Mouse (Mus musculus): ENCODE measurements around the gene Morc2b. TPM values are rescaled to one million over a fixed set of nuclear protein-coding genes. Genes with fewer than 3 reads are reported as not detected.
A peak's percentile ranks its signal among the peaks of the same experiment; 100 is the strongest.
"Not testable (repeated sequence)": the region's sequence is repeated elsewhere in the genome, so short reads cannot be mapped to it uniquely, and the experiment has no call there.

The Morc2b gene
- total RNA-seq (2021) (not detected), polyA plus RNA-seq (2012; rRNA removed) (not detected in 2 replicates)
- long read RNA-seq = 0 reads

DNA sequence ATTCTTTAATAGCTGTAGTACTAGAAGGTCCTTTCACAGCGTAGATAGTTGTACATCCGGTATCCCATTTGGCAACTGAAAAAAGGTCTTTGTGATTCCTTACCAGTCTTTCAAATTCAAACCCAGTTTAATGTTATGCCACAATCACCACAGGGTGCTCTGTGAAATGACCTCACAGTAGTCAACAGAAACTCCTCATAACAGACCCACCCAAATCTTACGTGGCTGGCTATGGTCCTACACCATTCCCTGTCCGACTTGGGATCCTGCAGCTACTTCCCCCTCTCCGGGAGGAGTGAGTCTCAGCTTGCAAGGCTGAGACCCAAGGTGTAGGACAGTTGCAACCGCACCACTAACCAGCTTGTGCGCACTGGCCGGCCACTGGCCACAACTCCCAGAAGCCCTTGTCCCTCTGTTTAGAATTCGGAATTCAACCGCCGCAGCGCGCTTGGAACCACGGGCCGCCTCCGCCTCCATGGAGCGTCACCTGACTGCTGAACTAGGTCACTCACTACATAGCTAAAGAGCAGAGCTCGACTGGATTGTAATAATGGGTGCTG, at the start of gene Morc2b:
Gene Morc2b, minus strand, starts transcription at position 423 of the 560 bp plus-strand sequence.
- no peak for DNase-seq

DNA sequence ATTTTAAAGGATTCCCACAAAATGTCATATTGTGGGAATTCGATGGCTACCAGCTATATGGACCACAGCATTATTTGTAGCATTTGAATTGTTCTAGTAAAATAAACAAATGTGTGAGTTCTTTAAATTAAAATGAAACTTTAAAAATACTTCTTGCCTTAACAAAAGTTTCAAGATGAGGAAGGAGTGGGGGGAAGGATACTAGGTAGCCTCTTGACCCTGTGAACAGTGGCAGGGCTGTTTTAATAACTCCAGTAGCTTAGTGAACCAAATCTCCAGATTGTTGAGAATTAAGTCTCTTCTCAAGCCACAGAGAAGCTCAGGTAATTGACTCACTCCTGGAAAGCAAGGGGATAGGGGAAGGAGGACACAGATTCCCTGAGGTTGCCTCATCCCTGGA, 28.7 kb upstream of the Morc2b start, which contains the start of gene Olfr55:
Gene Olfr55, plus strand, starts transcription at position 301 of the 400 bp plus-strand sequence.
- DNase-seq = not testable (repeated sequence)

DNA sequence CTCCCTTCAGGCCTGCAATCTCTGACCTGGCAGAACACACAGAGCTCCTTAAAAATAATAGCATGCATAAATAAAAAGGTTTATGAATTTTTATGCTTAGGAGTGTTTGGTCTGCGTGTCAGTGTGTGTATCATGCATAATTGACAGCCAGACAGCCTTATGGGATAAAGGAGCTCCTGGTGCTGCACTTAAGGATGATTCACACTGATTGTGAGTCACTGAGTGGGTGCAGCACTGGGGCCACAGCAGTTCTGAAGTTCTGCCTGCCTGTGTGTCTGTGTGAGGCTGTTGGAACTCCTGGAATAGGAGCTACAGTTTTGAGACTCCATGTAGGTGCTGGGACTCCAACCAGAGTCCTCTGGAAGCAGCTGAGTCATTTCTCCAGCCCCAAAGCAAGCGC, 13.2 kb downstream of the Morc2b start:
- peak; percentile 26 for DNase-seq

DNA sequence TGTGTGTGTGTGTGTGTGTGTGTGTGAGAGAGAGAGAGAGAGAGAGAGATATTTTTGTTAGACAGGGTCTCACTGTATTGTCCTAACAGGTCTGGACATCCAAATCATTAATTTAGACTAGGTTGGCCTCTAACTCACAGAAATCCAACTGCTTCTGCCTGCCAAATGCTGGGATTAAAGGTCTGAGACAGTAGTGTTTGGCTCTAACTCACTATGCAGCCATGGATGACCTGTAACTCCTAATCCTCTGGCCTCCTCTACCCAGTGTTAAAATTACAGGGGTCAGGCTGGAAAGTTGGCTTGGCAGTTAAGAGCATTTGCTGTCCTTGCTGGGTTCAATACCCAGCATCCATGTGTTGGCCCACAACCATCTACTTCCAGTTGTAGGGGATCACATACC, 14.9 kb downstream of the Morc2b start:
- no peak for DNase-seq

DNA sequence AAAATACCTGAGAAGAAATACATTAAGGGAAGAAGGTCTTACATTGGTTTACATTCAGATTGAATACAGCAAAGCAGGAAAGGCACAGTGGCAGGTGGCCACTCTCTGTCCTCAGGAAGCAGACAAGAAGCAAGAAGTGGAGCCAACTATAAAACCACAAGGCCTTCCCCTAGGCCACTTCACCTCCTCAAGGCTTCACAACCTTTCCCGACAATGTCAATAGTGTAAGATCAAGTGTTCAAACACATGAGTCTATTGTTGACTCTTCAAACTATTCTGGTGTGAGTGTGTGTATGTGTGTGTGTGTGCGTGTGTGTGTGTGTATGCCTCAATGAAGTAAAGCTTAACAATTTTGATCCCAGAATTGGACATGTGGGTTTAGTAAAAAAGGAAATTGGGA, 42.1 kb downstream of the Morc2b start:
- DNase-seq = no peak

DNA sequence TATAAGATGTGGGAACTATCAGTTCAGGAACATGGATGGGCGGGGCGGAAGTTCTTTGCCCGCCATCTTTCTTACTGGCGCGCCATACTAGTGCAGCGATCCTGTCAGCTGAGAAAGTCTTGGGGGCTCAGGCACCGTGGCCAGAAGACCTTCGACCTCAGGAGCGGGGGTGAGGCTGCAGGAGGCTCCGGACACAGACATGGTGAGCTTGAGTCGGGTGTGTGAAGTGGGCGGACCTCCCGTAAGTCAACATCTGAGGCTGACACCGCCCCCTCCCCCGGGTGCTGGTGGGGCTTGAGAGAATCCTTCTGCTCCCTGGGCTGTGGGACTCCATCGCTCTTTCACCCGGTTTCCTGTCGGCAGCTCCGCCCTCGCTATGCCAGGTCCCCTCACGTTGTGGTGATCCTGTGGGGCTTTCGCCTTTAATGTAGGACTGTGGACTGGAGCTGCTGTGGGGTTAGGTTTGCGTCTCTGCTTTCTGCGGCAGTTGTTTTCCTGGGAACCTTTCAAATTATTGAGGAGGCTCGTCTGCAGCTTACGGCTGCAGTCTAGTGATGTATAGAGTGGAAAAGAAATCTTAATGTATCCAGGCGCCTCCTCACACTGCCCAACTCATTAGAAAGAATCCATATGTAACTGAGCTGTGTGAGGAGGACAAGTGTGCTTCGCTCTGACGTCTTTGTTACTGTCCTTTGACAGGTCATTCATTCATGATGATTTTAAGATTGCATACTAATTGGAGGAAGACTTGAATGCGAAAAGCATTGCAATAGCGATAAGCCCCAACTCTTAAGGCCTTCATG, 46.9 kb downstream of the Morc2b start:
- peak; percentile 89 for DNase-seq

DNA sequence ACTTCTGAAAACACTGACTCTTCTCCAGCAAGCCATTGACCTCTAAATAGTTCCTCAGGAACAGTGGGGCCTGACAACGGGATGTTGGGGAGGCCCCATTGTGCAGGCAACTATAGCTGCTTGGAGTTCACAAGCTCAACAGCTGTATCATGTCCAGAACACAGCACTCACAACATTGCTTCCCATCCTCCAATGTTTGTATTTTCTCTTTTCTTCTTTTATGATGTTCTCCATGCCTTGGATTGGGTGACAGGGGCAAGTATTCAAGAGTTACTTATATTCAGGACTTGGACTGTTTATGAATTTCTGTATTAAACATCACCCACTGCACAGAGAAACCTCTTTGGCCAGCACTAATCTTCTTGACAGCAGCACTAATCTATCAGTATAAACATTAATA, 47.9 kb downstream of the Morc2b start:
- no peak for DNase-seq

DNA sequence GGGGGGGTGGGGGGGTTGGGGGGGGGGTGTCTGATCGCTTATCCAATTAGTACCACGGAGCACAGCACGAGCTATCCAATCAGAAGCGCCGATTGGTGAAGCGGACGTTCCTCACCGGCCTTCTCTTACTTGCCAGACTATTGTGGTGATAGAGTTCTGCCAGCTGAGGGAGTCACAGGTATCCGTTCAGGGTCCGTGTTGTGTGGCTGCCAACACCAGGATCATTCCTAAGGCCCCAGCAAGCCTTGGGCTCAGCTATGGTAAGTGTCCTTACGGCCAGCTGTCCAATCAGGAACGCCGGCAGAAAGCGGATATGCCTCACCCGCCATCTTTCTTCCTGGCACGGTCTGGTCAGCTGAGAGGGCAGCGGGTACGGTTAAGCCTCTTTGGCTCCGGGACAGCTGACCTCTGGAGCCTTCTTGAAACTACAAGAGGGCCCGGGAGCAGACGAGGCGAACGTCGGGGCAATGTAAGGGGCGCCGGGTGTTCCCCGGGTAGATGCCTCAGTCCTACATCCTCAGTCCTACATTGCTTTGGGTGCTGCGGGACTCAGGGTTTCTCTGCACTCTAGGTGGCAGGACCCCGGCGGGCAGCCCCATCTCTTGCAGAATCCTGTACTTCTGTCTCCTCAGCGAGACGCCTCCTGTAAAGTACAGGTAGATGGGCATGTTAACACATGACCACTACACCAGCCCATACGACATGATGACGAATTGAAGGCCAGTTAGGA, 50.1 kb downstream of the Morc2b start, which contains the start of gene Zfp563:
Gene Zfp563, plus strand, starts transcription at position 91 of the 730 bp plus-strand sequence.
- DNase-seq = peak; percentile 97

DNA sequence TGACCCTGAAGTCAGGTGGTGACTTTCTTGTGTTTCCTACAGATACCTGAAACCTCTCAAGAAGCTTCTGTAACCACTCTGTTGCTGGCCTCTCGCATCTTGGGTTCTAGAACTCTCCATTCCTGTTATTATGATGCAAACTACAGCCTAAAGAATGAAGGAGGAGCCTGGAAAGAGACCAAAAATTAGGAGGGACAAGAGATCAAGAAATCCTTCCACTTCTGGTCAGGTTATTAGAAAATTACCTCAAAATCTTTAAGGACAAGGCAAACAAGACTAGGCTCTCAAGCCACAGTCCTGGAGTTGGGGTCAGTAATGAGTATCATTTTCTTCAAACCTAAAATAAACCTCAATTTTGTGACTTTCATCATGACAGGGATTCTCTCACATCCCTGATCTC, 71.5 kb downstream of the Morc2b start, which contains the start of gene 4921501E09Rik:
Gene 4921501E09Rik, minus strand, starts transcription at position 101 of the 400 bp plus-strand sequence.
- DNase-seq = no peak

Other genes with a start within 250 kb of the Morc2b start
- 1 to 10 TPM; 7.4 to 8.4 TPM for gene Zfp870, start 248.0 kb downstream of the Morc2b start, total RNA-seq (2021)
- 0.33 and 0.43 TPM in 2 replicates for gene Zfp870, start 248.0 kb downstream of the Morc2b start, polyA plus RNA-seq (2012; rRNA removed)
- gene Cyp4f14, start 222.3 kb downstream of the Morc2b start, total RNA-seq (2021) = 10 to 100 TPM in 1 of 2 experiments, 1 to 10 TPM in 1; 6.6 to 14.1 TPM
- 12.9 and 17.9 TPM in 2 replicates for gene Cyp4f14, start 222.3 kb downstream of the Morc2b start, polyA plus RNA-seq (2012; rRNA removed)
- 10 to 100 TPM; 55.3 to 71.1 TPM for gene Cyp4f13, start 192.3 kb downstream of the Morc2b start, total RNA-seq (2021)
- gene Cyp4f13, start 192.3 kb downstream of the Morc2b start, polyA plus RNA-seq (2012; rRNA removed) = 80.1 and 92.0 TPM in 2 replicates
- 1 to 10 TPM; 3.8 to 4.4 TPM for gene Zfp472, start 173.9 kb downstream of the Morc2b start, total RNA-seq (2021)
- gene Zfp472, start 173.9 kb downstream of the Morc2b start, polyA plus RNA-seq (2012; rRNA removed) = 0.18 and 0.21 TPM in 2 replicates
- 10 to 100 TPM in 1 of 2 experiments, 1 to 10 TPM in 1; 8.8 to 11.3 TPM for gene Zfp952, start 146.6 kb downstream of the Morc2b start, total RNA-seq (2021)
- gene Zfp952, start 146.6 kb downstream of the Morc2b start, polyA plus RNA-seq (2012; rRNA removed) = 1.1 and 1.5 TPM in 2 replicates
- 1 to 10 TPM; 3.9 to 8.7 TPM for gene Zfp763, start 106.3 kb downstream of the Morc2b start, total RNA-seq (2021)
- 0.08 and 0.10 TPM in 2 replicates for gene Zfp763, start 106.3 kb downstream of the Morc2b start, polyA plus RNA-seq (2012; rRNA removed)
- gene 4921501E09Rik, start 71.6 kb downstream of the Morc2b start, total RNA-seq (2021) = not detected
- not detected in 2 replicates for gene 4921501E09Rik, start 71.6 kb downstream of the Morc2b start, polyA plus RNA-seq (2012; rRNA removed)
- 10 to 100 TPM in 1 of 2 experiments, 1 to 10 TPM in 1; 7.9 to 13.2 TPM for gene Zfp563, start 50.4 kb downstream of the Morc2b start, total RNA-seq (2021)
- 0.37 and 0.58 TPM in 2 replicates for gene Zfp563, start 50.4 kb downstream of the Morc2b start, polyA plus RNA-seq (2012; rRNA removed)
- gene Olfr55, start 28.8 kb upstream of the Morc2b start, total RNA-seq (2021) = not detected
- gene Olfr55, start 28.8 kb upstream of the Morc2b start, polyA plus RNA-seq (2012; rRNA removed) = not detected in 2 replicates
- not detected for gene Olfr239, start 51.6 kb upstream of the Morc2b start, total RNA-seq (2021)
- gene Olfr239, start 51.6 kb upstream of the Morc2b start, polyA plus RNA-seq (2012; rRNA removed) = not detected in 2 replicates
- not detected for gene Olfr1564, start 82.0 kb upstream of the Morc2b start, total RNA-seq (2021)
- 0.06 TPM in 1 of 2 replicates, not detected in the other for gene Olfr1564, start 82.0 kb upstream of the Morc2b start, polyA plus RNA-seq (2012; rRNA removed)
- gene Zfp955a, start 115.5 kb upstream of the Morc2b start, total RNA-seq (2021) = 10 to 100 TPM in 1 of 2 experiments, 1 to 10 TPM in 1; 7.1 to 10.2 TPM
- 0.16 and 0.37 TPM in 2 replicates for gene Zfp955a, start 115.5 kb upstream of the Morc2b start, polyA plus RNA-seq (2012; rRNA removed)
- under 1 TPM in 1 of 2 experiments, not detected in 1; 0.06 TPM for gene Olfr63, start 125.0 kb upstream of the Morc2b start, total RNA-seq (2021)
- gene Olfr63, start 125.0 kb upstream of the Morc2b start, polyA plus RNA-seq (2012; rRNA removed) = not detected in 2 replicates
- 10 to 100 TPM in 1 of 2 experiments, 1 to 10 TPM in 1; 9.0 to 11.6 TPM for gene Zfp955b, start 149.9 kb upstream of the Morc2b start, total RNA-seq (2021)
- 0.87 and 1.1 TPM in 2 replicates for gene Zfp955b, start 149.9 kb upstream of the Morc2b start, polyA plus RNA-seq (2012; rRNA removed)
- gene Zfp81, start 219.2 kb upstream of the Morc2b start, total RNA-seq (2021) = 1 to 10 TPM; 8.6 to 9.1 TPM
- 0.33 and 0.49 TPM in 2 replicates for gene Zfp81, start 219.2 kb upstream of the Morc2b start, polyA plus RNA-seq (2012; rRNA removed)